9 mouse cellular contexts compared by ENCODE assay signal in the genomic region with DNA sequence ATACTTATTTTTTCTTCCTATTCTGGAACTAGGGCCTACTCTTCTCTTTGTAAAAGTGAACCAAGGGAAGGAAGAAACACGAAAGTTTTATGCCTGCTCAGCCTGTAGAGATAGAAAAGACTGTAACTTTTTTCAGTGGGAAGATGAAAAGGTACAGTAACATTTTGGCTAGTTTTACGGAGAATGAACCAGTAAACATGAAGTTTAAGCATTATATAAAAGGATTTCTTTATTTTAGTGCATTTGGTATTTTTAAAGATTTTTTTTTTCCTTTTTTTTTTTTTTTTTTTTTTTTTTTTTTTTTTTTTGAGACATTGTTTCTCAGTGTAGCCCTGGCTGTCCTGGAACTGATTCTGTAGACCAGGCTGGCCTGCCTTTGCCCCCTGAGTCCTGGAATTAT. TPM values are rescaled to one million over a fixed set of nuclear protein-coding genes. Genes with fewer than 3 reads are reported as not detected.
DNase-seq lines count a peak whose midpoint lies in the region; ATAC-seq lines count a peak whose summit lies in the region.
"Had no signal": no experiment of that assay in that cellular context is flagged by ENCODE, and none has a peak within 500 bp of the region (broad histone marks: within the 10 kb centered on the region; RNA-seq: fewer than 3 reads in every experiment).

No protein-coding gene starts in this region.

- H3K36me3 ChIP-seq in heart, embryonic 11.5 days (ENCODE audit: control insufficient read depth, insufficient read depth, low read length) = no peaks in the 10 kb centered on the region
- peaks cover 7% of the 10 kb centered on the region; the same call in 1 of the 2 replicates for H3K36me3 ChIP-seq in neural tube, embryonic 12.5 days
- peaks cover 25% of the 10 kb centered on the region for H3K36me3 ChIP-seq in limb, embryonic 12.5 days
- H3K36me3 ChIP-seq in neural tube, embryonic 15.5 days = 0 out of 2 replicates have a peak, but pooled peaks cover 3% of the 10 kb centered on the region

- no peak for DNase-seq in heart, postnatal 25 days (ENCODE audit: low spot score)
- DNase-seq in neural tube, embryonic 10.5 days (ENCODE audit: extremely low spot score, low spot score) = no peak
- DNase-seq in left cerebral cortex, adult 18-20 months (ENCODE audit: low spot score in 2 of 2) = no peak
- no peak for DNase-seq in adrenal gland, postnatal 10 days
- DNase-seq: kidney, adult 2 months had no signal

- WGBS in heart, embryonic 11.5 days (ENCODE audit: insufficient replicate concordance) = 66% methylated on average over 2 of the region's 2 CpGs
- 83% methylated on average over 2 of the region's 2 CpGs for WGBS in neural tube, embryonic 12.5 days
- 71% methylated on average over 2 of the region's 2 CpGs for WGBS in limb, embryonic 12.5 days
- 78% methylated on average over 2 of the region's 2 CpGs for WGBS in neural tube, embryonic 15.5 days

- H3K4me2 ChIP-seq in heart, embryonic 11.5 days = peak overlapping the region; percentile 68
- H3K4me2 ChIP-seq in neural tube, embryonic 12.5 days (replicated peaks) = peak overlapping the region; percentile 69
- H3K4me2 ChIP-seq in limb, embryonic 12.5 days = peak overlapping the region; percentile 59
- peak overlapping the region; percentile 67 for H3K4me2 ChIP-seq in neural tube, embryonic 15.5 days

- no peaks in the 10 kb centered on the region for H3K4me1 ChIP-seq in heart, embryonic 11.5 days (ENCODE audit: control insufficient read depth, insufficient read depth, low read length)
- H3K4me1 ChIP-seq in neural tube, embryonic 12.5 days = no peaks in the 10 kb centered on the region
- H3K4me1 ChIP-seq in limb, embryonic 12.5 days (replicated peaks) = no peaks in the 10 kb centered on the region; the same call in 1 of the 2 replicates
- H3K4me1 ChIP-seq in neural tube, embryonic 15.5 days = no peaks in the 10 kb centered on the region

- no peak overlapping the region for H3K4me3 ChIP-seq in heart, embryonic 11.5 days (ENCODE audit: low read depth, low read length)
- H3K4me3 ChIP-seq in neural tube, embryonic 12.5 days = no peak overlapping the region
- H3K4me3 ChIP-seq in limb, embryonic 12.5 days (replicated peaks) = no peak overlapping the region; the same call in 1 of the 2 replicates
- no peak overlapping the region for H3K4me3 ChIP-seq in neural tube, embryonic 15.5 days (replicated peaks)

- no peaks in the 10 kb centered on the region for H3K27me3 ChIP-seq in heart, embryonic 11.5 days (ENCODE audit: control insufficient read depth, insufficient read depth, low read length)
- no peaks in the 10 kb centered on the region for H3K27me3 ChIP-seq in neural tube, embryonic 12.5 days (replicated peaks)
- H3K27me3 ChIP-seq in limb, embryonic 12.5 days = no peaks in the 10 kb centered on the region
- H3K27me3 ChIP-seq in neural tube, embryonic 15.5 days (replicated peaks) = no peaks in the 10 kb centered on the region

- ATAC-seq in heart, embryonic 11.5 days (replicated peaks; ENCODE audit: insufficient number of reproducible peaks, low FRiP score, low TSS enrichment) = no peak
- ATAC-seq in neural tube, embryonic 12.5 days (ENCODE audit: low FRiP score, low read depth) = no peak
- ATAC-seq in limb, embryonic 12.5 days (ENCODE audit: insufficient number of reproducible peaks, insufficient read depth, low FRiP score, low TSS enrichment, low read depth) = no peak
- ATAC-seq in neural tube, embryonic 15.5 days (ENCODE audit: low FRiP score) = no peak

- no peak overlapping the region for H3K9ac ChIP-seq in heart, embryonic 11.5 days (ENCODE audit: low read depth, low read length)
- no peak overlapping the region for H3K9ac ChIP-seq in neural tube, embryonic 12.5 days
- no peak overlapping the region for H3K9ac ChIP-seq in limb, embryonic 12.5 days (replicated peaks)
- no peak overlapping the region for H3K9ac ChIP-seq in neural tube, embryonic 15.5 days (replicated peaks)

- H3K27ac ChIP-seq in heart, embryonic 11.5 days (ENCODE audit: low read depth, low read length) = no peak overlapping the region
- H3K27ac ChIP-seq in neural tube, embryonic 12.5 days = no peak overlapping the region
- H3K27ac ChIP-seq in limb, embryonic 12.5 days = no peak overlapping the region
- no peak overlapping the region for H3K27ac ChIP-seq in neural tube, embryonic 15.5 days (replicated peaks)

- no peaks in the 10 kb centered on the region for H3K9me3 ChIP-seq in heart, embryonic 11.5 days (replicated peaks; ENCODE audit: control insufficient read depth, low read length)
- no peaks in the 10 kb centered on the region for H3K9me3 ChIP-seq in neural tube, embryonic 12.5 days
- H3K9me3 ChIP-seq in limb, embryonic 12.5 days = no peaks in the 10 kb centered on the region
- H3K9me3 ChIP-seq in neural tube, embryonic 15.5 days (replicated peaks) = no peaks in the 10 kb centered on the region

- intact Hi-C loops in heart, postnatal 25 days (cut with DNase I) = loop anchor here (2.0 kb wide), 1 partner anchor 115 kb away; the partner anchor contains the start of gene Sepsecs

RNA-seq across cellular contexts. Expression of gene Zcchc4, which starts 8.7 kb away (rescaled TPM):
- 10.5 and 10.9 TPM in 2 replicates for polyA plus RNA-seq in heart, embryonic 11.5 days (2014; fragmentation: Nextera tagmentation; extraction: Ambion mirVana)
- total RNA-seq in heart, postnatal 25 days (2021) = 1 to 10 TPM; 4.7 to 5.6 TPM
- 15.9 and 16.2 TPM in 2 replicates for polyA plus RNA-seq in neural tube, embryonic 12.5 days (2016; fragmentation: Nextera tagmentation; extraction: Ambion mirVana)
- polyA plus RNA-seq in limb, embryonic 12.5 days (2016; fragmentation: Nextera tagmentation; extraction: Ambion mirVana) = 23.0 and 25.6 TPM in 2 replicates
- 8.6 and 11.1 TPM in 2 replicates for polyA plus RNA-seq in neural tube, embryonic 15.5 days (2015; fragmentation: Nextera tagmentation; extraction: Ambion mirVana)
- total RNA-seq in left cerebral cortex, adult 18-20 months (2021) = 10 to 100 TPM in 1 of 2 experiments, 1 to 10 TPM in 1; 8.5 to 11.3 TPM
- total RNA-seq in adrenal gland, postnatal 10 days (2021) = 10 to 100 TPM in 1 of 2 experiments, 1 to 10 TPM in 1; 8.8 to 13.4 TPM

RNA-seq across cellular contexts. Expression of gene Pi4k2b, which starts 42.6 kb away (rescaled TPM):
- polyA plus RNA-seq in heart, embryonic 11.5 days (2014; fragmentation: Nextera tagmentation; extraction: Ambion mirVana) = 9.6 and 11.8 TPM in 2 replicates
- total RNA-seq in heart, postnatal 25 days (2021) = 1 to 10 TPM; 2.3 to 3.0 TPM
- 16.7 and 17.7 TPM in 2 replicates for polyA plus RNA-seq in neural tube, embryonic 12.5 days (2016; fragmentation: Nextera tagmentation; extraction: Ambion mirVana)
- polyA plus RNA-seq in limb, embryonic 12.5 days (2016; fragmentation: Nextera tagmentation; extraction: Ambion mirVana) = 22.3 and 22.7 TPM in 2 replicates
- polyA plus RNA-seq in neural tube, embryonic 15.5 days (2015; fragmentation: Nextera tagmentation; extraction: Ambion mirVana) = 4.4 and 7.6 TPM in 2 replicates
- total RNA-seq in left cerebral cortex, adult 18-20 months (2021) = 1 to 10 TPM in 1 of 2 experiments, under 1 TPM in 1; 0.88 to 2.0 TPM
- 10 to 100 TPM; 13.6 to 14.7 TPM for total RNA-seq in adrenal gland, postnatal 10 days (2021)

RNA-seq across cellular contexts. Expression of gene Anapc4, which starts 49.9 kb away (rescaled TPM):
- 82.6 and 90.7 TPM in 2 replicates for polyA plus RNA-seq in heart, embryonic 11.5 days (2014; fragmentation: Nextera tagmentation; extraction: Ambion mirVana)
- 10 to 100 TPM; 38.4 to 39.5 TPM for total RNA-seq in heart, postnatal 25 days (2021)
- polyA plus RNA-seq in neural tube, embryonic 12.5 days (2016; fragmentation: Nextera tagmentation; extraction: Ambion mirVana) = 121 and 122 TPM in 2 replicates
- 125 and 128 TPM in 2 replicates for polyA plus RNA-seq in limb, embryonic 12.5 days (2016; fragmentation: Nextera tagmentation; extraction: Ambion mirVana)
- polyA plus RNA-seq in neural tube, embryonic 15.5 days (2015; fragmentation: Nextera tagmentation; extraction: Ambion mirVana) = 99.4 and 103 TPM in 2 replicates
- total RNA-seq in left cerebral cortex, adult 18-20 months (2021) = 10 to 100 TPM; 58.1 to 60.2 TPM
- total RNA-seq in adrenal gland, postnatal 10 days (2021) = 10 to 100 TPM; 61.6 to 73.9 TPM
